Mouse (Mus musculus): ENCODE data around the gene Kyat3. TPM values are rescaled to one million over a fixed set of nuclear protein-coding genes. Genes with fewer than 3 reads are reported as not detected.

Gene Kyat3
- polyA plus RNA-seq, 1 experiment: 3.4 TPM

DNA sequence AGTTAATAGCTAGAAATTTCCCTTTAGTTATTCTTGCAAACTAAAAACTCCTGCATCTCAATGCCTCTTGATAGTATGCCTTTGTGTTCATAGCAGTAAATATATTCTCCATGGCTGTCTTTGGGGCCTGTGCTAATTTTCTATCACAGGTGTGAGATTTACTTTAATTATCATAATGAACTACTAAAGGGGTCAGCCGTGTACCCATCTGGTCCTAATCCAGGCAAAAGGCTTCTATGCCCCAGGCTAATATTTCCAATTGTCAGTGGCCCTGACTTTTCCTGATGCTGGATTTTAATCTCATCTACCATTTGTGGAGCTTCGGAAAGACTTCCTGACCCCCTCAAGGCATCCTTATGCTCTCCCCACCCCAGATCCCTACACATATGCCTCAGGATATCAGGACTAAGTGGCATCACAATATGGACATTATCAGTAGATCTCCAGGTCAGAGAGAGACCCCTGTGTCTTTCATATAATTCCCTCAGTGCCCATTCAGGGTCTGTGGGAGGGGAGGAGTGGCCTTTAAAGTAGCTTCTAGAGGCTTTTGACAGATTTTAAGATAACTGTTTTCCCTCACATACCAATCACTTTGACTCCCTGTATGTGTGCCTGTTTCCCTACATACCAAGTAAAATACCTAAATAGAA is 85.7 kb downstream of the Kyat3 start:
- Histone ChIP-seq H3K27ac (ENCODE audit: control insufficient read depth, insufficient read depth, low read length) (no peak overlapping the region), H3K4me3 (ENCODE audit: control insufficient read depth, insufficient read depth, low read length) (no peak overlapping the region), H3K4me1 (replicated peaks; ENCODE audit: control insufficient read depth, insufficient read depth, low read length) (no peaks in the 10 kb centered on the region), H3K27me3 (ENCODE audit: control insufficient read depth, insufficient read depth, low read length) (no peaks in the 10 kb centered on the region), H3K36me3 (ENCODE audit: control insufficient read depth, insufficient read depth, low read length) (peaks cover 57% of the 10 kb centered on the region)
- TF ChIP-seq POLR2A (IDR thresholded peaks at IDR 0.05; ENCODE audit: control insufficient read depth, extremely low read depth, insufficient read depth, low read length, poor library complexity) (no peak), CTCF (IDR thresholded peaks at IDR 0.05; ENCODE audit: borderline replicate concordance, control insufficient read depth, extremely low read depth, insufficient read depth, low read length, poor library complexity) (no peak)
- DNase-seq: no peak
- WGBS: 98% methylated on average over 2 of the region's 2 CpGs

DNA sequence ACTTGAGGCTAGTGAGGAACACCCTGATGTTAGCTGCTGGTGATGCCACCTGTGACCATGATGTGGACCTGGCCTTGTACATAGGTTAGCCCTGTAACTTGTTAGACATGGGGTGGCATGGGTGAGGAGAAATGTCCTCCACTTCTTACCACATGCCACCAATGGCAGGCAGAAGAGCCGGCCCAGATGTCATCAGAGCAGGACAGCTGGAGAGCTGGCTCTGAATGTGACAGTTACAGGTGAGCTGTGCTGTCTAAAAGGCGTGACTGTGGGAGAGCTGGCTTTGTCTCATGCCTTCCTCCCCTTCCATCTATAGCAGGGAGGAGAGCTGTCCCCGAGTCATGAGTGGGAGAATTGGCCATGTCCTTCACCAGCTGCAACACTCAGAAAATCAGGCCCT is 94.7 kb downstream of the Kyat3 start:
- Histone ChIP-seq H3K4me1 (replicated peaks; ENCODE audit: control insufficient read depth, insufficient read depth, low read length) (no peaks in the 10 kb centered on the region), H3K27me3 (ENCODE audit: control insufficient read depth, insufficient read depth, low read length) (no peaks in the 10 kb centered on the region), H3K27ac (ENCODE audit: control insufficient read depth, insufficient read depth, low read length) (no peak overlapping the region), H3K4me3 (ENCODE audit: control insufficient read depth, insufficient read depth, low read length) (no peak overlapping the region), H3K36me3 (ENCODE audit: control insufficient read depth, insufficient read depth, low read length) (peaks cover 56% of the 10 kb centered on the region)
- TF ChIP-seq POLR2A (IDR thresholded peaks at IDR 0.05; ENCODE audit: control insufficient read depth, extremely low read depth, insufficient read depth, low read length, poor library complexity): no peak
- TF ChIP-seq CTCF (IDR thresholded peaks at IDR 0.05; ENCODE audit: borderline replicate concordance, control insufficient read depth, extremely low read depth, insufficient read depth, low read length, poor library complexity): no peak
- no peak for DNase-seq
- 93% methylated on average over 3 of the region's 3 CpGs for WGBS

Other genes with a start within 250 kb of the Kyat3 start
- 3.7 and 4.2 TPM in 2 replicates for gene Gbp5, start 207.1 kb upstream of the Kyat3 start, polyA plus RNA-seq (2012; rRNA removed)
- gene Gbp7, start 170.7 kb upstream of the Kyat3 start, polyA plus RNA-seq (2012; rRNA removed): 5.1 and 6.6 TPM in 2 replicates
- gene Gbp3, start 141.0 kb upstream of the Kyat3 start, polyA plus RNA-seq (2012; rRNA removed): 16.9 and 28.7 TPM in 2 replicates
- gene Gbp2b, start 106.2 kb upstream of the Kyat3 start, polyA plus RNA-seq (2012; rRNA removed): 0.10 and 0.12 TPM in 2 replicates
- 18.9 and 22.2 TPM in 2 replicates for gene Gbp2, start 80.4 kb upstream of the Kyat3 start, polyA plus RNA-seq (2012; rRNA removed)
- 35.8 and 40.2 TPM in 2 replicates for gene Gtf2b, start 64.0 kb downstream of the Kyat3 start, polyA plus RNA-seq (2012; rRNA removed)
- 30.5 and 59.3 TPM in 2 replicates for gene Pkn2, start 181.0 kb downstream of the Kyat3 start, polyA plus RNA-seq (2012; rRNA removed)

All from thymus, adult 2 months (tissue).